ENCODE assay signal across 8 mouse cellular contexts in the genomic region with DNA sequence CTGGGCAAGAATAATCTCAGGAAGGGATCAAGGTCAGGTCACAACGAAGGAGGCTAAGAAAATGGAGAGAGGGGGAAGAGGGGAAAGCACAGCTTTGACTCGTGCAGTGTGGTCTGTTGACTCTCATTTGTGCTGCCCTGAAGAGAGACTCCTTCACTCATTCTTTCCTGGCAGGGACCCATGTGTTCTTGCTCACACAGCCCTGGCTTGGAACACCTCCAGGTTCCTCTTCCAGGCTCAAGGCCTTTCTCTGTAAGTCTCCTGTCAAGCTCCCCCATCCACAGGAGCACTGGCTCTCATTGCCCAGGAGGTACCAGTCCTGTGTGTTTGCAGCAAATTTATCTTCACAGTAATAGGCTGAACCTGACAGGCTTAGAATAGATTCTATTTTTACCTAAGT. TPM values are rescaled to one million over a fixed set of nuclear protein-coding genes. Genes with fewer than 3 reads are reported as not detected.
DNase-seq lines count a peak whose midpoint lies in the region; ATAC-seq and TF ChIP-seq lines count a peak whose summit lies in the region.

No protein-coding gene starts in this region.

- no peak for DNase-seq in cerebellum, postnatal 4 days (ENCODE audit: low spot score in 2 of 2)
- DNase-seq in adrenal gland, adult 18-20 months (ENCODE audit: low spot score in 2 of 2): peak; percentile 35 to 78
- peak; percentile 43 to 54 for DNase-seq in gastrocnemius, adult 8-10 months (ENCODE audit: low spot score in 2 of 2)
- DNase-seq in lung, embryonic 14.5 days: peak; percentile 71
- DNase-seq in neural tube, embryonic 10.5 days (ENCODE audit: extremely low spot score, low spot score): no peak
- DNase-seq in liver: no peak

- no peak for TF ChIP-seq CTCF in lung, embryonic 14.5 days (IDR thresholded peaks at IDR 0.05; ENCODE audit: low read depth)

- no peaks in the 10 kb centered on the region for H3K4me1 ChIP-seq in lung, embryonic 14.5 days (ENCODE audit: insufficient read depth)

- WGBS in lung, embryonic 14.5 days: 12% methylated on average over 2 of the region's 2 CpGs

- peak; percentile 52 for ATAC-seq in cerebellum, adult (ENCODE audit: insufficient number of reproducible peaks, low FRiP score, low TSS enrichment)
- ATAC-seq in lung, embryonic 14.5 days (ENCODE audit: insufficient read depth): no peak
- no peak for ATAC-seq in granulocyte monocyte progenitor cell, adult 5-6 weeks (replicated peaks; ENCODE audit: poor library complexity, severe bottlenecking)

- H3K36me3 ChIP-seq in lung, embryonic 14.5 days (ENCODE audit: insufficient read depth): no peaks in the 10 kb centered on the region

- H3K27ac ChIP-seq in lung, embryonic 14.5 days (ENCODE audit: low read depth): no peak overlapping the region

- no peaks in the 10 kb centered on the region for H3K27me3 ChIP-seq in lung, embryonic 14.5 days (ENCODE audit: insufficient read depth, low read length)

- no peaks in the 10 kb centered on the region for H3K9me3 ChIP-seq in lung, embryonic 14.5 days (ENCODE audit: low read depth, low read length)

- no peak overlapping the region for H3K9ac ChIP-seq in lung, embryonic 14.5 days

- no peak overlapping the region for H3K4me2 ChIP-seq in lung, embryonic 14.5 days

- no peak overlapping the region for H3K4me3 ChIP-seq in lung, embryonic 14.5 days (ENCODE audit: low read depth, low read length)

RNA-seq across cellular contexts. Expression of a gene that starts 7.2 kb away (rescaled TPM):
- 1 to 10 TPM; 2.9 to 7.0 TPM for total RNA-seq in adrenal gland, adult 18-20 months (2021)
- total RNA-seq in gastrocnemius, adult 8-10 months (2022): 1,000 to 10,000 TPM; 6,560 to 8,442 (median 7,482) TPM
- 0.59 and 1.3 TPM in 2 replicates for polyA plus RNA-seq in lung, embryonic 14.5 days (2014; fragmentation: Nextera tagmentation; extraction: Ambion mirVana)
- total RNA-seq in granulocyte monocyte progenitor cell, adult 5-6 weeks (2014; fragmentation: Nextera tagmentation): not detected in 2 replicates
- 0.09 and 0.10 TPM in 2 replicates for total RNA-seq in granulocyte monocyte progenitor cell, adult 5-6 weeks (2017)

RNA-seq across cellular contexts. Expression of a gene that starts 53.6 kb away (rescaled TPM):
- 10 to 100 TPM; 39.9 to 62.6 TPM for total RNA-seq in adrenal gland, adult 18-20 months (2021)
- 10 to 100 TPM; 35.9 to 39.8 (median 38.1) TPM for total RNA-seq in gastrocnemius, adult 8-10 months (2022)
- polyA plus RNA-seq in lung, embryonic 14.5 days (2014; fragmentation: Nextera tagmentation; extraction: Ambion mirVana): 63.6 and 71.0 TPM in 2 replicates
- 24.6 and 27.8 TPM in 2 replicates for total RNA-seq in granulocyte monocyte progenitor cell, adult 5-6 weeks (2014; fragmentation: Nextera tagmentation)
- total RNA-seq in granulocyte monocyte progenitor cell, adult 5-6 weeks (2017): 32.3 and 43.1 TPM in 2 replicates

Comparison
In these comparisons a context has a peak if more than half of its experiments do, and no peak if none do; other contexts are left out.
1. DNase-seq: peak in adrenal gland, adult 18-20 months (2 of 2), gastrocnemius, adult 8-10 months (2 of 2) and lung, embryonic 14.5 days (single experiment); none in cerebellum, postnatal 4 days (0 of 2), neural tube, embryonic 10.5 days (single experiment) and liver (single experiment).
2. RNA of a gene that starts 7.2 kb away (total RNA-seq): 6,560 to 8,442 TPM in gastrocnemius, adult 8-10 months; 2.9 to 7.0 TPM in adrenal gland, adult 18-20 months and 0.09 to 0.10 TPM in granulocyte monocyte progenitor cell, adult 5-6 weeks; every median in the first group is over 100 times any median in the second.